Mouse (Mus musculus) cortical plate, adult 2 months (tissue): ENCODE data around the gene Olfr155.

Experiments
- CTCF ChIP-seq: fragments of 200-500 bp; IDR thresholded peaks from 2 replicates; pipeline ENCODE4 v1.5.1; 2011; ENCODE audit warnings: mild to moderate bottlenecking, control low read depth, low read length; ENCODE audit not compliant: insufficient read depth; ENCODE audit errors: extremely low read depth
- POLR2A ChIP-seq: fragments of 200-500 bp; IDR thresholded peaks from 2 replicates; pipeline ENCODE4 v1.6.1; 2011; ENCODE audit warnings: mild to moderate bottlenecking, low read length, control low read depth; ENCODE audit not compliant: insufficient read depth; ENCODE audit errors: extremely low read depth

GRCm38 (mm10) chr4:43903690-43904089 lies 52.3 kb downstream of the Olfr155 start:
- TF ChIP-seq CTCF (no peak), POLR2A (no peak)
